18 mouse cellular contexts compared by ENCODE assay signal in genomic region chr16:96806298-96806697, GRCm38 (mm10).
A peak's percentile ranks its signal among the peaks of the same experiment; 100 is the strongest.
DNase-seq lines count a peak whose midpoint lies in the region; ATAC-seq lines count a peak whose summit lies in the region.
"Had no signal": no experiment of that assay in that cellular context is flagged by ENCODE, and none has a peak within 500 bp of the region (broad histone marks: within the 10 kb centered on the region; RNA-seq: fewer than 3 reads in every experiment).

No protein-coding gene starts in this region.

- peak; percentile 4 to 14 for DNase-seq in heart, adult 18-20 months
- no peak for DNase-seq in heart, adult 9 months (ENCODE audit: low spot score in 2 of 2)
- peak; percentile 8 for DNase-seq in kidney, adult 9 months
- peak; percentile 69 for DNase-seq in cerebellum, adult 11-12 months
- peak; percentile 73 to 76 for DNase-seq in cerebellum, postnatal 36 days
- DNase-seq in left cerebral cortex, adult 9 months (ENCODE audit: low spot score in 2 of 2), result no peak
- no peak for DNase-seq in left cerebral cortex, postnatal 25 days (ENCODE audit: low spot score in 2 of 2)
- DNase-seq: gastrocnemius, adult 2 months; lung, postnatal 10 days; right cerebral cortex, adult 18-20 months had no signal

- intact Hi-C loops in left cerebral cortex, postnatal 25 days (cut with DNase I), result no loop called here

- no peaks in the 10 kb centered on the region for H3K27me3 ChIP-seq in kidney, embryonic 16.5 days (ENCODE audit: insufficient read depth, low read length)
- H3K27me3 ChIP-seq: forebrain, embryonic 15.5 days; neural tube, embryonic 15.5 days had no signal

- no peak overlapping the region for H3K4me3 ChIP-seq in kidney, embryonic 16.5 days (ENCODE audit: low read length)
- H3K4me3 ChIP-seq: forebrain, embryonic 15.5 days; gastrocnemius, adult 2 months; limb, embryonic 10.5 days; neural tube, embryonic 15.5 days had no signal

- WGBS in kidney, embryonic 16.5 days, result 59% methylated on average over 1 of the region's 1 CpGs

- H3K27ac ChIP-seq in kidney, embryonic 16.5 days (ENCODE audit: low read length), result no peak overlapping the region
- H3K27ac ChIP-seq: forebrain, embryonic 15.5 days; gastrocnemius, adult 2 months; limb, embryonic 10.5 days; liver, embryonic 14.5 days; neural tube, embryonic 15.5 days; stomach, postnatal 0 days had no signal

- H3K4me1 ChIP-seq in kidney, embryonic 16.5 days (ENCODE audit: insufficient read depth, low read length), result no peaks in the 10 kb centered on the region
- H3K4me1 ChIP-seq: limb, embryonic 10.5 days had no signal

- H3K4me2 ChIP-seq in kidney, embryonic 16.5 days (replicated peaks; ENCODE audit: low read depth, low read length), result no peak overlapping the region
- H3K4me2 ChIP-seq: forebrain, embryonic 15.5 days; neural tube, embryonic 15.5 days had no signal

- ATAC-seq in kidney, embryonic 16.5 days (ENCODE audit: low FRiP score, low TSS enrichment), result no peak
- ATAC-seq: forebrain, embryonic 15.5 days; intestine, embryonic 16.5 days had no signal

- H3K9me3 ChIP-seq in kidney, embryonic 16.5 days (ENCODE audit: low read length), result no peaks in the 10 kb centered on the region
- H3K9me3 ChIP-seq: forebrain, embryonic 15.5 days; limb, embryonic 10.5 days; neural tube, embryonic 15.5 days had no signal

- no peak overlapping the region for H3K9ac ChIP-seq in kidney, embryonic 16.5 days (replicated peaks; ENCODE audit: low read length)
- H3K9ac ChIP-seq: forebrain, embryonic 15.5 days; liver, embryonic 14.5 days; neural tube, embryonic 15.5 days had no signal

- no peaks in the 10 kb centered on the region for H3K36me3 ChIP-seq in kidney, embryonic 16.5 days (ENCODE audit: insufficient read depth, low read length)
- H3K36me3 ChIP-seq: forebrain, embryonic 15.5 days; G1E; limb, embryonic 10.5 days; neural tube, embryonic 15.5 days had no signal

Comparison
In these comparisons a context has a peak if more than half of its experiments do, and no peak if none do; other contexts are left out.
1. DNase-seq: peak in heart, adult 18-20 months (2 of 2), kidney, adult 9 months (single experiment), cerebellum, adult 11-12 months (single experiment) and cerebellum, postnatal 36 days (2 of 2); none in heart, adult 9 months (0 of 2), left cerebral cortex, adult 9 months (0 of 2) and left cerebral cortex, postnatal 25 days (0 of 2).